Mouse (Mus musculus) embryo, embryonic 11.5 days (tissue): Measurements from ENCODE around the gene Mcmbp.
"Not testable (repeated sequence)": the region's sequence is repeated elsewhere in the genome, so short reads cannot be mapped to it uniquely, and the experiment has no call there.

ENCODE experiments used
- DNase-seq: peaks from one replicate; pipeline ENCODE4 v3.0.0-alpha.2; 2012; ENCODE audit warnings: low read depth, low spot score

Gene Mcmbp

GRCm38 (mm10) chr7:128717991-128718390 lies 22.3 kb downstream of the Mcmbp start:
- no peak for DNase-seq

- DNase-seq = peak; percentile 56
Observed at GRCm38 (mm10) chr7:128705735-128706134, 34.6 kb downstream of the Mcmbp start.

- not testable (repeated sequence) for DNase-seq
Observed at GRCm38 (mm10) chr7:128699959-128700358, 40.3 kb downstream of the Mcmbp start.

- DNase-seq = no peak
Observed at GRCm38 (mm10) chr7:128694848-128695247, 45.4 kb downstream of the Mcmbp start.

GRCm38 (mm10) chr7:128692163-128692562 lies 48.1 kb downstream of the Mcmbp start:
- no peak for DNase-seq

GRCm38 (mm10) chr7:128690796-128691195 lies 49.5 kb downstream of the Mcmbp start:
- DNase-seq = no peak

GRCm38 (mm10) chr7:128690070-128690469 lies 50.2 kb downstream of the Mcmbp start:
- DNase-seq = peak; percentile 74

- no peak for DNase-seq
Observed at GRCm38 (mm10) chr7:128689347-128689746, 50.9 kb downstream of the Mcmbp start.

- peak; percentile 53 for DNase-seq
Observed at GRCm38 (mm10) chr7:128687821-128688564, 52.3 kb downstream of the Mcmbp start.

- DNase-seq = no peak
Observed at GRCm38 (mm10) chr7:128678546-128678945, 61.7 kb downstream of the Mcmbp start.

GRCm38 (mm10) chr7:128672408-128673010 lies 67.8 kb downstream of the Mcmbp start:
- DNase-seq = no peak

- no peak for DNase-seq
Observed at GRCm38 (mm10) chr7:128671952-128672351, 68.3 kb downstream of the Mcmbp start.

GRCm38 (mm10) chr7:128668831-128669230 lies 71.5 kb downstream of the Mcmbp start:
- no peak for DNase-seq

- no peak for DNase-seq
Observed at GRCm38 (mm10) chr7:128667788-128668187, 72.5 kb downstream of the Mcmbp start.

- no peak for DNase-seq
Observed at GRCm38 (mm10) chr7:128664861-128665377, 75.4 kb downstream of the Mcmbp start.

- no peak for DNase-seq
Observed at GRCm38 (mm10) chr7:128663906-128664305, 76.4 kb downstream of the Mcmbp start.

GRCm38 (mm10) chr7:128656970-128657369 lies 83.3 kb downstream of the Mcmbp start:
- no peak for DNase-seq
